Mouse (Mus musculus): Measurements from ENCODE around the gene Olfr1264.

Gene Olfr1264

DNA sequence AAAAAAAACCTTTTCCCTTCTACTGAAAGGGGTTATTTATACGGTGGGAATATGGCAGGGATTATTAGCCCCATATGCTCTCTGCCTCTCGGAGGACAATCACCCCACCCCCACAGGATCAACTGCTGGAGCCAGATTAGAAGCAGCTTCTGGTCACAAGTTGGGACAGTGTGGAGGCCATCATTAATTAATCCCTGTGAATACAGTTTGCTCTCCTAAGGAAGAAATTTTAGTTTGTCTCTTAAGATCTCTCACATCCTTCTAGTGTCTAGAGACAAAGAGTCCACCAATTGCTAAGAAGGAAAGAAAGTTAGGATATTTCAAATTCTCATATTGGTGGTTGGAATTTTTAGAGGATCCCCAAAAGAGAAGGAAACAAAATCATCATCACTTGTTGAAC is at the start of gene Olfr1264:
Gene Olfr1264, minus strand, starts transcription at position 101 of the 400 bp plus-strand sequence.
- no peak for DNase-seq (ENCODE audit: low read depth, low spot score)

DNA sequence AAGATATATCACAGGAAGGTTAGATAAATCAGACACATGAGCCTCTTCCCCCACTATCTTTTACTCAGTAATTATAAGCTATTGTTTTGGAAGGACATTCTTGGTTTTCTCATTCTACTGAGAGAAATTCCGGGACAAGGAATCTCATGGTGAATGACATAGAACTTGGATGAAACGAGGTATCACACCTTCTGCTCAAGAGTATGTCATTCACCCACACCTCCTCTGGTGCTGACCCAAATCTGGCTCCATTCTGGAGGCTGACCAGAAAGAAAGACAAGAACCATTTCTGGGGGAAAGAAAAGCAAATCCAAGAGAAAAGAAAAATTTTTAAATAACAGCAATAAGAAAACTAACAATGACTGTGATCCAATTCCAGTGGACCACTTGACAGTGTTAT is 44.7 kb upstream of the Olfr1264 start:
- DNase-seq (ENCODE audit: low read depth, low spot score): no peak

DNA sequence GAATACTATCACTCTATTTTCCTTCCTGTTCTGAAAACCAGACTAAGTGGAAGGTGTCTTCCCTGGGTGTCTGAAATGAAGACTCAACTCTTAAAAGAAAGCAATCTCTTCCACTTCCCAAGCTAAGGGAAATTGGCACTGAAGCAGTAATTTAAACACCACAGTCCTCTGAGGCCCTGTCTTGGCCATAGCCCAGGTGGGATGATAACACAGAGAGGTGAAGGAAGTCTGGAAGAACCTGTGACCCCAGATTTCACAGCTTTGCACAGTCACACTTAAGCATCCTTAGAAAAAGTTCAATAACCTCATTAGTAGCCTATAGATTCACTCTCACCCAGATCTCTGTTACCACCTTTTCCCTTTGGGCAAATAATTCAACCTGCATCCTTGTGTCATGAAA is 38.1 kb upstream of the Olfr1264 start, which contains the start of gene Olfr140:
Gene Olfr140, minus strand, starts transcription at position 101 of the 400 bp plus-strand sequence.
- DNase-seq (ENCODE audit: low read depth, low spot score): no peak

DNA sequence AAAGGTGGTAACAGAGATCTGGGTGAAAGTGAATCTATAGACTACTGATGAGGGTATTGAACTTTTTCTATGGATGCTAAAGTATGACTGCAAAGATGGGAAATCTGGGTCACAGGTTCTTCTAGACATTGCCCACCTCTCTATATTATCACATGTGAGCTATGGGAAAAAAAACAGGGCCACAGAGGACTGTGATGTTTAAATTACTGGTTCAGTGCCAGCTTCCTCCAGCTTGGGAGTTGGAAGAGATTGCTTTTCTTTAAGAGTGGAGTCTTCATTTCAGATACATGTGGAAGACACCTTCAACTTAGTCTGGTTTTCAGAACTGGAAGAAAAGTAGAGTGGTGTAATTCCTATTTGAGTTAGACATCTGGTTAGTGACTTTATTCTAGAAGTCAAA is 9.7 kb upstream of the Olfr1264 start, which contains the start of gene Olfr1265:
Gene Olfr1265, plus strand, starts transcription at position 301 of the 400 bp plus-strand sequence.
- no peak for DNase-seq (ENCODE audit: low read depth, low spot score)

DNA sequence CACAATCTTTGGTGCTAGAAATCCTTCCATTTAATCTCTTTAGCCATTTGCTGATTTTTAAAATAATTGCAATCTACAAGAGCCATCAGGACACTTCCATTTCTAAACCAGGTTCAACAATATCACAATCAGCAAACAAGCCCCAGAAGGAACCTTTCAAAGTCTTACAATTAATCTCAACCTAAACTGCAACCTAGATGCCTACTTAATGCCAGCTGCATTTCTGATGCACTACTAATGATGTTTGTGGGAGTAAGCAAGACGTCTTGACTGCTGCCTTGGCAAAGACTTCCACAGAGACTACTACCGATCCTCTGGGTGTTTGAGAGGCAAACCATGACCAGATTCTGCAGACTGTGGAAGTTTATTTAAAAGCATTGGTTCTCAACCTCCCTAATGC is 13.5 kb downstream of the Olfr1264 start, which contains the start of gene Olfr1263:
Gene Olfr1263, plus strand, starts transcription at position 301 of the 400 bp plus-strand sequence.
- no peak for DNase-seq (ENCODE audit: low read depth, low spot score)

DNA sequence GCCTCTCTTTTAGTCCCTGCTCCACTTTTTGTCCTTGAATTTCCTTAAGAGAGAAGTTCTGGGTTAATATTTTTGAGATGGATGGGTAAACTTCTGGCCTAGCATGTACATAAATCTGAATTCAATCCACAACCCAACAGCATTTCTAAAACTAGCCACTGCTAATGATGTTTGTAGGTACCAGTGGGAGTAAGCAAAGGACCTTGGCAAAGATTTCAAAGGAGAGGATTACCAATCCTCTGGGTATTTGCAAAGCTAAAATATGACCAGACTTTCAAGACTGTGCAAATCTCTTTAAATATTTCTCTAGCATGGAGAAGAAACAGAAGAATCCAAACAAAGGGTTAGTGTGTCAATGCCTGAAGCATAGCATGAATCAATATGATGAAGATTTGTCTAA is 25.5 kb downstream of the Olfr1264 start, which contains the start of gene Olfr1262:
Gene Olfr1262, plus strand, starts transcription at position 301 of the 400 bp plus-strand sequence.
- DNase-seq (ENCODE audit: low read depth, low spot score): no peak

DNA sequence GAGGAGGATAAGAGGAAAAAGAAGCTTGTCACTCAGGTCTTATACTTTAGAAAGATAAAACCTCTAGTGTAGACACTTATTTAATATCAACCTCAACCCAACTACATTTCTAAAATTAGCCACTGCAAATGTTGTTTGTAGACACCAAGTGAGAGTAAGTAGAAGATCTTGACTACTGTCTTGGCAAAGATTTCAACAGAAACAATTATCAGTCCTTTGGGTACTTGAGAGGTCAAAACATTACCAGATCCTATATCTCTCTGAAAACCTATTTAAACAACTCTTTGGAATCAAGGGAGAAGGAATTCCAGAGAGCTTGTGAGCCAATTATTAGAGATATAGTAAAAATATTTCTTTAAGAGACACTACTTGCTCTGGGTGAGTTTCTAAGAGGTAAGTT is 34.5 kb downstream of the Olfr1264 start, which contains the start of gene Olfr1261:
Gene Olfr1261, plus strand, starts transcription at position 301 of the 400 bp plus-strand sequence.
- DNase-seq (ENCODE audit: low read depth, low spot score): no peak

DNA sequence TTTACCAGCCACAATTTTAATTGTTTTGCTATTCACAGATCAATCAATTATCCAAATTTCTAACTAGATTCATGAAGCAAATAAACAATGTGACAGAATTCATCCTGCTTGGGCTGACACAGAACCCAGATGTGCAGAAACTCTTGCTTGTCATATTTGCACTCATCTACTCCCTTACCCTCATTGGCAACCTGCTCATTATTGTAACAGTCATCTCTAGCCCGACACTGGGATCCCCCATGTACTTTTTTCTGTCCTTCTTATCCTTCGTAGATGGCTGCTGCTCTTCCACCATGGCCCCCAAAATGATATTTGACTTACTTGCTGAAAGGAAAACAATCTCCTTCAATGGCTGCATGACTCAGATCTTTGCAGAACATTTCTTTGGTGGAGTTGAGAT is 47.7 kb downstream of the Olfr1264 start:
- DNase-seq (ENCODE audit: low read depth, low spot score): no peak

DNA sequence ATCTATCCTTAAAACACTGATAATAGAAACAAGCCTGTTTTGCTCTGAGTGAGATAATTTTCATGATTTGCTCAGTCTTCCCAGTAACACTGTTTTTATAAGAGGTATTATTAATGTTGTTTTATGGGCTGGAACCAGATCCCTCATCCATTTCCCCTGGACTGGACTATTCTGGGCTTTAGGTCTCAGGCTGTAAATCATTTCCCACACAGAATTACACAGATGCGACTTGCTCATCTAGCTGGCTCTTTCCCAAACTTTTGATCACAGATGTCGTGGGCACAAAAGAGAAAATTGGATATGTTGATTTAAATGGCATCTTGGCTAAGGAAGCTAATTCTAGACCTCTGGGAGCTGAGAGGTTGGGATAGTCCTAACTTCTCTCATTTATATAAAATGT is 51.2 kb downstream of the Olfr1264 start, which contains the start of gene Olfr1260:
Gene Olfr1260, plus strand, starts transcription at position 157 of the 400 bp plus-strand sequence.
- DNase-seq (ENCODE audit: low read depth, low spot score): no peak

All from ZHBTc4 (cell line).